Mouse (Mus musculus) testis, adult 2 months (tissue): ENCODE measurements at regions not wholly inside any gene's neighbourhood (a gene's known extent, or its start where the extent isn't known, plus 50 kb on each side); places are given as distances from the start of the nearest gene placed in this dataset.

Experiments used
- CTCF ChIP-seq: fragments of 200-500 bp; IDR thresholded peaks from 2 replicates; pipeline ENCODE4 v1.5.1; 2012; ENCODE audit warnings: low read depth, mild to moderate bottlenecking, inconsistent platforms, low read length, moderate library complexity; ENCODE audit not compliant: control insufficient read depth, insufficient read depth, insufficient replicate concordance
- POLR2A ChIP-seq: fragments of 200-500 bp; IDR thresholded peaks from 2 replicates; pipeline ENCODE4 v1.6.1; 2012; ENCODE audit warnings: low read depth, mild to moderate bottlenecking, inconsistent platforms, low read length, moderate library complexity; ENCODE audit not compliant: control insufficient read depth

DNA sequence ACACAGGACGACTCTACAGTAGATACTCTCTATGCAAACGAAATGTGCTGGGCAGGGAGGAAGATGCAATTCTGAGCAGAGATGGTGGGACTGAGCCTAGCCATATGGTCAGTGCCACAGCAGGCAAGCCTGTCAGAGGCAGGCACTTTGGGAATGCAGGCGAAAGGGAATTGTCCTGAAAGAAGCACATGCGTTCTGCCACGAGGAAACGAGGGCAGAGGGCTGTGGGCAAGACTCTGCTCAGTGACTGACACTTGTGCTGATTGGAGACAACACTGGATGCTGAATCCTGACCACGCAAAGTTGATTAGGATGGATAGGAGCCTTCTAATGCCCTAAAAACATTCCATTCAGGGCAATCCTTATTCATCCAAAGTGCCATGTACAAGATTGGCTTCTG lies 350.5 kb upstream of the Fam92a start:
- TF ChIP-seq CTCF (no peak), POLR2A (no peak)
